Mouse (Mus musculus) liver, postnatal 0 days (tissue): ENCODE results near the gene Rabac1.

ENCODE experiments used
- CTCF ChIP-seq: sonication (generic); IDR thresholded peaks from 2 replicates; pipeline ENCODE4 v1.5.1; 2016; ENCODE audit warnings: antibody characterized with exemption, low read depth
- EP300 ChIP-seq: IDR thresholded peaks from 2 replicates; pipeline ENCODE4 v1.6.1; 2016; ENCODE audit warnings: antibody characterized with exemption, low read depth, mild to moderate bottlenecking

GRCm38 (mm10) chr7:25006171-25006570 lies 33.6 kb upstream of the Rabac1 start:
- TF ChIP-seq CTCF (no peak), EP300 (no peak)
